Mouse (Mus musculus) lung, postnatal 0 days (tissue): Measurements from ENCODE around the gene Lrmda. TPM values are rescaled to one million over a fixed set of nuclear protein-coding genes. Genes with fewer than 3 reads are reported as not detected.

Source experiments
- ATAC-seq: fragments of 200-750 bp; cut with Nextera tagmentation; 2 replicates; pipeline ENCODE4 v1.8.0; 2017; ENCODE audit warnings: moderate library complexity
- DNase-seq: peaks from one replicate; pipeline ENCODE4 v3.0.0-alpha.2; 2016; ENCODE audit warnings: low spot score
- H3K27ac ChIP-seq: fragments of 300-500 bp; sonication (generic); 2 replicates; pipeline ENCODE4 v1.5.1; 2014; ENCODE audit warnings: antibody characterized with exemption, mild to moderate bottlenecking, low read length, mixed read lengths
- H3K27me3 ChIP-seq: fragments of 300-500 bp; sonication (generic); replicated peaks from 2 replicates; pipeline ENCODE4 v1.6.1; 2014; ENCODE audit warnings: low read length, mixed read lengths; ENCODE audit not compliant: insufficient read depth
- H3K36me3 ChIP-seq: fragments of 300-500 bp; sonication (generic); 2 replicates; pipeline ENCODE4 v1.6.1; 2014; ENCODE audit warnings: low read length, mixed read lengths; ENCODE audit not compliant: insufficient read depth
- H3K4me1 ChIP-seq: fragments of 300-500 bp; sonication (generic); 2 replicates; pipeline ENCODE4 v1.6.1; 2014; ENCODE audit warnings: antibody characterized with exemption, low read depth, low read length, mixed read lengths; ENCODE audit not compliant: insufficient read depth
- H3K4me2 ChIP-seq: fragments of 300-500 bp; sonication (generic); replicated peaks from 2 replicates; pipeline ENCODE4 v1.6.1; 2014; ENCODE audit warnings: low read depth, mild to moderate bottlenecking, low read length, moderate library complexity, mixed read lengths
- H3K4me3 ChIP-seq: fragments of 300-500 bp; sonication (generic); 2 replicates; pipeline ENCODE4 v1.5.1; 2014; ENCODE audit warnings: low read depth, low read length
- H3K9ac ChIP-seq: fragments of 300-500 bp; sonication (generic); replicated peaks from 2 replicates; pipeline ENCODE4 v1.6.1; 2014; ENCODE audit warnings: low read depth, mild to moderate bottlenecking
- H3K9me3 ChIP-seq: fragments of 300-500 bp; sonication (generic); 2 replicates; pipeline ENCODE4 v1.6.1; 2016; ENCODE audit warnings: low read length, mixed read lengths
- CTCF ChIP-seq: IDR thresholded peaks from 2 replicates; pipeline ENCODE4 v1.5.1; 2016; ENCODE audit warnings: antibody characterized with exemption, mild to moderate bottlenecking
- EP300 ChIP-seq: IDR thresholded peaks from 2 replicates; pipeline ENCODE4 v1.6.1; 2016; ENCODE audit warnings: antibody characterized with exemption, mild to moderate bottlenecking, control low read depth
- WGBS: fragments of 180-500 bp; shearing (Covaris S2); extraction: QIAGEN DNeasy Blood & Tissue Kit; methylation state at CpG from one replicate; pipeline ENCODE4 v1.1.7; 2014; 5-methylcytosine and 5-hydroxymethylcytosine counted together
- polyA plus RNA-seq: library from polyadenylated mRNA; unstranded; fragments of >200 nt; fragmentation: Nextera tagmentation; extraction: Ambion mirVana; gene quantifications from 2 replicates; pipeline ENCODE4 v1.2.1, GENCODE M21; 2015

Lrmda gene
- polyA plus RNA-seq, 1 experiment from 2014 or later = 0.86 TPM

DNA sequence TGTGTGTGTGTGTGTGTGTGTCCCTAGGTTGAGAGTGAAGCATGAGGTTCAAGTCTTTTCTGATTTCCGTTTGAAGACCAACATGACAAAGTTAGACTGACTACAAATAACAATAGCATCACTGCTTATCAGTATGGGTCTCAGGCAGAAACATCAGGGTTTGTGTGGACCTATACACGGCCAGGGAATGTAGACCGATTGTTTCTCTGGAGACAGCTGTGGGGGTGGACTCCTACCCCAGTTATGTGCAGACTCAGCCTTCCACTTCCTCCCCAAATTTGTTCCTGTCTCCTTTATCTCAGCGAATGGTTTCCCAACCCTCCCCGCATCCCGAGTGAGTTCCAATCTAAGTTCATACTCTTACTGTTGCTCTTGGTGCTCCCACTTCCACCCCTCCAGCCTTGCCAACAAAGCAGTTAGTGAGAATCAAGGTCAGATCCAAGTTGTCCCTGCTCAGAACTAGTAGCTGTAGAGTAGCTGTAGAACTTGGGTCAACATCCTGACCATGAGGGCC is 39.9 kb downstream of the Lrmda start:
- H3K27me3 ChIP-seq = no peaks in the 10 kb centered on the region
- no peak overlapping the region for H3K9ac ChIP-seq
- no peaks in the 10 kb centered on the region for H3K36me3 ChIP-seq
- ATAC-seq = no peak
- H3K27ac ChIP-seq = no peak overlapping the region
- H3K4me3 ChIP-seq = no peak overlapping the region
- no peak for TF ChIP-seq EP300
- no peak for TF ChIP-seq CTCF
- no peaks in the 10 kb centered on the region for H3K9me3 ChIP-seq
- no peak for DNase-seq
- 67% methylated on average over 6 of the region's 6 CpGs for WGBS
- no peak overlapping the region for H3K4me2 ChIP-seq
- H3K4me1 ChIP-seq = no peaks in the 10 kb centered on the region

GRCm38 (mm10) chr14:22060787-22061186 is 41.3 kb downstream of the Lrmda start:
- Histone ChIP-seq H3K9ac (no peak overlapping the region), H3K4me2 (no peak overlapping the region), H3K27me3 (no peaks in the 10 kb centered on the region), H3K9me3 (no peaks in the 10 kb centered on the region), H3K4me3 (no peak overlapping the region), H3K27ac (no peak overlapping the region), H3K4me1 (no peaks in the 10 kb centered on the region), H3K36me3 (no peaks in the 10 kb centered on the region)
- TF ChIP-seq CTCF (no peak), EP300 (no peak)
- DNase-seq = no peak
- ATAC-seq = no peak
- WGBS = 90% methylated on average over 7 of the region's 7 CpGs

GRCm38 (mm10) chr14:22062117-22062855 is 42.8 kb downstream of the Lrmda start:
- no peaks in the 10 kb centered on the region for H3K27me3 ChIP-seq
- H3K4me2 ChIP-seq = no peak overlapping the region
- H3K9ac ChIP-seq = no peak overlapping the region
- no peaks in the 10 kb centered on the region for H3K9me3 ChIP-seq
- H3K4me3 ChIP-seq = no peak overlapping the region
- H3K27ac ChIP-seq = no peak overlapping the region
- ATAC-seq = no peak
- H3K4me1 ChIP-seq = no peaks in the 10 kb centered on the region
- no peak for DNase-seq
- TF ChIP-seq EP300 = no peak
- TF ChIP-seq CTCF = no peak
- no peaks in the 10 kb centered on the region for H3K36me3 ChIP-seq
- 77% methylated on average over 9 of the region's 9 CpGs for WGBS

DNA sequence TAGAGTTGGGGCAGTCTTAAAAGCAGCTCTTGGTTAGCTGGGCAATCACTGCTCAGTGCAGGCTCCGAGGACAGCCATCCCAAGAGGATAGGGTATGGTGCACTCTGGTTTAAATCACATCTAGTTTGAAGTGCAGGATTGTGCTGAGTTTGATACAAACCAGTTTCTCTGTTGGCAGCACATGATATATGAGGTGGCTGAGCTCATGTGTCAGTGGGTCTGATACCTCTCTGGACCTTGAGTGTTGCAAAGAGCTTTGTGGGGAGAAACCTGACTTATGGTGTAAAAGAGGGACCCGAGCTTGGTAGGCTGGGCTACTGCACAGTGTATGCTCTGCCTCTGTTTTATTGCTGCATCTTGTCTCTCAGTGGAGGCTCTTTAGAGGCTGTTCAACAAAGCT is 49.7 kb downstream of the Lrmda start:
- no peak overlapping the region for H3K9ac ChIP-seq
- H3K9me3 ChIP-seq = no peaks in the 10 kb centered on the region
- no peaks in the 10 kb centered on the region for H3K36me3 ChIP-seq
- 47% methylated on average over 2 of the region's 2 CpGs for WGBS
- H3K4me2 ChIP-seq = no peak overlapping the region
- H3K4me3 ChIP-seq = no peak overlapping the region
- no peaks in the 10 kb centered on the region for H3K27me3 ChIP-seq
- H3K27ac ChIP-seq = no peak overlapping the region
- no peaks in the 10 kb centered on the region for H3K4me1 ChIP-seq
- TF ChIP-seq CTCF = no peak
- TF ChIP-seq EP300 = no peak
- DNase-seq (no peak), ATAC-seq (no peak)

GRCm38 (mm10) chr14:22073385-22073784 is 53.9 kb downstream of the Lrmda start:
- Histone ChIP-seq H3K4me3 (no peak overlapping the region), H3K4me2 (no peak overlapping the region), H3K4me1 (no peaks in the 10 kb centered on the region), H3K9ac (no peak overlapping the region), H3K27me3 (no peaks in the 10 kb centered on the region), H3K36me3 (no peaks in the 10 kb centered on the region), H3K9me3 (no peaks in the 10 kb centered on the region), H3K27ac (no peak overlapping the region)
- no peak for ATAC-seq
- no peak for TF ChIP-seq CTCF
- TF ChIP-seq EP300 = no peak
- 84% methylated on average over 5 of the region's 5 CpGs for WGBS
- no peak for DNase-seq

GRCm38 (mm10) chr14:22074229-22074628 is 54.7 kb downstream of the Lrmda start:
- H3K4me1 ChIP-seq = no peaks in the 10 kb centered on the region
- H3K4me3 ChIP-seq = no peak overlapping the region
- no peaks in the 10 kb centered on the region for H3K27me3 ChIP-seq
- no peak overlapping the region for H3K27ac ChIP-seq
- no peaks in the 10 kb centered on the region for H3K9me3 ChIP-seq
- no peak for ATAC-seq
- no peak for DNase-seq
- H3K36me3 ChIP-seq = no peaks in the 10 kb centered on the region
- WGBS = 74% methylated on average over 16 of the region's 16 CpGs
- no peak overlapping the region for H3K4me2 ChIP-seq
- TF ChIP-seq EP300 (no peak), CTCF (no peak)
- H3K9ac ChIP-seq = no peak overlapping the region
